Mouse (Mus musculus) brain, embryonic 14.5 days (tissue): ENCODE results near the gene Eno2.

ENCODE experiments used
- CTCF ChIP-seq: fragments of 200-500 bp; IDR thresholded peaks from 2 replicates; pipeline ENCODE4 v1.5.1; 2012; ENCODE audit warnings: inconsistent platforms, mild to moderate bottlenecking, moderate library complexity, borderline replicate concordance; ENCODE audit not compliant: insufficient read depth, insufficient read length; ENCODE audit errors: extremely low read depth
- POLR2A ChIP-seq: fragments of 200-500 bp; IDR thresholded peaks from 2 replicates; pipeline ENCODE4 v1.6.1; 2012; ENCODE audit warnings: mild to moderate bottlenecking, inconsistent platforms, borderline replicate concordance; ENCODE audit not compliant: poor library complexity, insufficient read depth, insufficient read length, severe bottlenecking; ENCODE audit errors: extremely low read depth

GRCm38 (mm10) chr6:124728621-124729020 is 40.9 kb downstream of the Eno2 start:
- TF ChIP-seq POLR2A (no peak), CTCF (no peak)
